In the genomic region with DNA sequence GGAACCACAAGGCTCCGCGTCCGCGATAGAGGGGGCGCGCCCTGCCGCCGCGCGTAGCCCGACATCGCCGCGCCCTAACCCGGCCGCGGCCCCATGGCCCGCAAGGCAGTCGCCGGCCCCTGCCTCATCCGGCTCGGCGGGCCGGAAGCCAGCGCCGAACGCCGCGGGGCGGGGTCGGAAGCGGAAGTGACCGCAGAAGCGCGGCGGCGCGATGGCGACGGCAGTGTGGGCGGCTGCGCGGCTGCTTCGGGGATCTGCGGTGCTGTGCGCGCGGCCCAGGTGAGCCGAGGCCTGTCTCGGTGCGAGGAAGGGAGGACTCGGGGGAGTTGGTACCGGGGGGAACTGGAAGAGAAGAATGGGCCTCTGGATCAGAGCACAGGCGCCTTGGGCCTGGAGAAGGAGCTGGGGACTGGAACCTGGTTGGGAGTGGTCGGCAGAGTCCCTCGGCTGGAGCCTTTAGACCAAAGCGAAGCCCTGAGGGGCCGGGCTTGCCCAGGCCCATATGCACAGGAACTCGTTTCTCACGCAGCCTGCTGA, we compare ENCODE assay signal across 8 mouse cellular contexts. TPM values are rescaled to one million over a fixed set of nuclear protein-coding genes. Genes with fewer than 3 reads are reported as not detected.
A peak's percentile ranks its signal among the peaks of the same experiment; 100 is the strongest.
DNase-seq lines count a peak whose midpoint lies in the region; ATAC-seq lines count a peak whose summit lies in the region.

A gene (minus strand): TSS at position 163 of the 537 bp plus-strand sequence.
A gene (plus strand): TSS at position 186 of the 537 bp plus-strand sequence.

- ATAC-seq in frontal cortex, adult (ENCODE audit: low TSS enrichment) = peak; percentile 86
- ATAC-seq in hematopoietic stem cell, adult 5-6 weeks (replicated peaks in 1 of 2; ENCODE audit: insufficient read depth in 1 of 2, low FRiP score in 2 of 2, low TSS enrichment in 1 of 2, low read depth in 1 of 2, poor library complexity in 2 of 2, severe bottlenecking in 2 of 2) = peak; percentile 40 to 81; a peak in 3 of 4 replicates

- peak; percentile 91 for DNase-seq in Muller cell, postnatal 12 days (ENCODE audit: inconsistent ontology term)
- DNase-seq in cerebellum, adult 8-10 months = peak; percentile 77
- DNase-seq in layer of hippocampus, postnatal 10 days (ENCODE audit: low spot score in 2 of 2) = peak; percentile 82 to 88
- peak; percentile 89 for DNase-seq in lung, postnatal 10 days
- DNase-seq in ovary, postnatal 36 days (ENCODE audit: low spot score) = peak; percentile 85
- DNase-seq in thymus, postnatal 14 days = peak; percentile 90

RNA-seq across cellular contexts. Expression of the first gene that starts in this region (rescaled TPM):
- total RNA-seq in hematopoietic stem cell, adult 5-6 weeks (2017) = 39.1 and 60.1 TPM in 2 replicates
- total RNA-seq in layer of hippocampus, postnatal 10 days (2021) = 100 to 1,000 TPM; 176 TPM

RNA-seq across cellular contexts. Expression of the second gene that starts in this region (rescaled TPM):
- total RNA-seq in hematopoietic stem cell, adult 5-6 weeks (2017) = 56.2 and 66.3 TPM in 2 replicates
- 100 to 1,000 TPM; 111 to 112 TPM for total RNA-seq in layer of hippocampus, postnatal 10 days (2021)

Comparison
In these comparisons a context has a peak if more than half of its experiments do, and no peak if none do; other contexts are left out.
1. Peak in every context shown above with its lines: DNase-seq and ATAC-seq.